Mouse (Mus musculus) MEL (cell line): ENCODE results near the gene Mrrf. TPM values are rescaled to one million over a fixed set of nuclear protein-coding genes. Genes with fewer than 3 reads are reported as not detected.

Experiments used
- DNase-seq: peaks from one replicate; pipeline ENCODE4 v3.0.0; 2011; ENCODE audit warnings: low read depth, low spot score
- H3K27ac ChIP-seq: 2 replicates; pipeline ENCODE4 v1.5.1; 2012; ENCODE audit warnings: low read depth, mild to moderate bottlenecking, control low read depth, low read length, moderate library complexity; ENCODE audit not compliant: control insufficient read depth
- H3K27me3 ChIP-seq, 2 experiments: fragments of 150-350 bp in 1 of 2; sonication (generic) in 1 of 2; 2 replicates each; pipeline ENCODE4 v1.6.1; 2012; ENCODE audit warnings: low read length in 2 of 2, mild to moderate bottlenecking in 2 of 2, improper control_type of control experiment in 1 of 2, moderate library complexity in 1 of 2; ENCODE audit not compliant: insufficient read depth in 2 of 2, control insufficient read depth in 1 of 2
- H3K36me3 ChIP-seq, 2 experiments: 2 replicates each; pipeline ENCODE4 v1.6.1; 2012 to 2014; ENCODE audit warnings: low read length in 2 of 2, improper control_type of control experiment in 1 of 2, inconsistent platforms in 1 of 2, mild to moderate bottlenecking in 1 of 2; ENCODE audit not compliant: insufficient read depth in 2 of 2, control insufficient read depth in 1 of 2
- H3K4me1 ChIP-seq, 2 experiments: fragments of 150-350 bp in 1 of 2; sonication (generic) in 1 of 2; 2 replicates each; pipeline ENCODE4 v1.6.1; 2012; ENCODE audit warnings: low read length in 2 of 2, improper control_type of control experiment in 1 of 2, mild to moderate bottlenecking in 1 of 2; ENCODE audit not compliant: insufficient read depth in 2 of 2, control insufficient read depth in 1 of 2
- H3K4me3 ChIP-seq, 2 experiments: fragments of 150-350 bp in 1 of 2; sonication (generic) in 1 of 2; 2 replicates each; pipeline ENCODE4 v1.5.1; 2012; ENCODE audit warnings: low read depth in 2 of 2, low read length in 2 of 2, mild to moderate bottlenecking in 2 of 2, moderate library complexity in 2 of 2, control low read depth in 1 of 2, improper control_type of control experiment in 1 of 2; ENCODE audit not compliant: control insufficient read depth in 1 of 2, insufficient read depth in 1 of 2
- H3K79me2 ChIP-seq: 2 replicates; pipeline ENCODE4 v1.6.1; 2012; ENCODE audit warnings: mild to moderate bottlenecking, low read length, moderate library complexity; ENCODE audit not compliant: control insufficient read depth, poor library complexity, insufficient read depth
- H3K9ac ChIP-seq: 2 replicates; pipeline ENCODE4 v1.6.1; 2012; ENCODE audit warnings: low read depth, mild to moderate bottlenecking, control low read depth, low read length, moderate library complexity; ENCODE audit not compliant: control insufficient read depth, poor library complexity, severe bottlenecking
- H3K9me3 ChIP-seq: fragments of 150-350 bp; sonication (generic); replicated peaks from 2 replicates; pipeline ENCODE4 v1.6.1; 2012; ENCODE audit warnings: mild to moderate bottlenecking, low read length, improper control_type of control experiment, moderate library complexity; ENCODE audit not compliant: insufficient read depth
- BHLHE40 ChIP-seq: IDR thresholded peaks from 2 replicates; pipeline ENCODE4 v1.6.1; 2012; ENCODE audit warnings: low read depth, mild to moderate bottlenecking, inconsistent platforms, low read length, improper control_type of control experiment, borderline replicate concordance
- CHD1 ChIP-seq: IDR thresholded peaks from 2 replicates; pipeline ENCODE4 v1.6.1; 2012; ENCODE audit warnings: low read depth, mild to moderate bottlenecking, inconsistent platforms, low read length, improper control_type of control experiment
- CHD2 ChIP-seq: IDR thresholded peaks from 2 replicates; pipeline ENCODE4 v1.6.1; 2011; ENCODE audit warnings: low read length, improper control_type of control experiment
- CTCF ChIP-seq, 3 experiments: IDR thresholded peaks in 2 of 3; conservative IDR thresholded peaks in 1 of 3; 2 replicates each; pipeline ENCODE4 v1.5.1; 2011 to 2012; ENCODE audit warnings: low read length in 3 of 3, low read depth in 2 of 3, mild to moderate bottlenecking in 2 of 3, improper control_type of control experiment in 1 of 3, inconsistent platforms in 1 of 3, mixed read lengths in 1 of 3, moderate library complexity in 1 of 3; ENCODE audit not compliant: control insufficient read depth in 1 of 3, insufficient read depth in 1 of 3, poor library complexity in 1 of 3, severe bottlenecking in 1 of 3
- E2F4 ChIP-seq: IDR thresholded peaks from 2 replicates; pipeline ENCODE4 v1.6.1; 2011; ENCODE audit warnings: low read depth, low read length, improper control_type of control experiment, borderline replicate concordance
- EP300 ChIP-seq, 2 experiments: IDR thresholded peaks; 2 replicates each; pipeline ENCODE4 v1.6.1; 2011; ENCODE audit warnings: improper control_type of control experiment in 2 of 2, low read length in 2 of 2, low read depth in 1 of 2, mild to moderate bottlenecking in 1 of 2
- GABPA ChIP-seq: IDR thresholded peaks from 2 replicates; pipeline ENCODE4 v1.6.1; 2012; ENCODE audit warnings: low read depth, mild to moderate bottlenecking, inconsistent platforms, low read length, improper control_type of control experiment, moderate library complexity
- GATA1 ChIP-seq: IDR thresholded peaks from 2 replicates; pipeline ENCODE4 v1.6.1; 2011; ENCODE audit warnings: low read depth, low read length, improper control_type of control experiment
- HCFC1 ChIP-seq: IDR thresholded peaks from 2 replicates; pipeline ENCODE4 v1.6.1; 2012; ENCODE audit warnings: low read depth, mild to moderate bottlenecking, inconsistent platforms, low read length, improper control_type of control experiment, moderate library complexity
- MXI1 ChIP-seq: IDR thresholded peaks from 2 replicates; pipeline ENCODE4 v1.6.1; 2011; ENCODE audit warnings: mild to moderate bottlenecking, low read depth, low read length, improper control_type of control experiment
- MYB ChIP-seq: IDR thresholded peaks from 2 replicates; pipeline ENCODE4 v1.6.1; 2011; ENCODE audit warnings: mild to moderate bottlenecking, low read depth, low read length, improper control_type of control experiment
- MYC ChIP-seq: IDR thresholded peaks from 2 replicates; pipeline ENCODE4 v1.6.1; 2011; ENCODE audit warnings: low read depth, mild to moderate bottlenecking, low read length, improper control_type of control experiment, moderate library complexity
- NRF1 ChIP-seq: IDR thresholded peaks from 2 replicates; pipeline ENCODE4 v1.6.1; 2014; ENCODE audit warnings: low read depth, mild to moderate bottlenecking, inconsistent platforms, low read length, improper control_type of control experiment, moderate library complexity; ENCODE audit not compliant: poor library complexity, insufficient read depth, severe bottlenecking
- POLR2A ChIP-seq, 2 experiments: IDR thresholded peaks; 2 replicates each; pipeline ENCODE4 v1.6.1; 2011 to 2012; ENCODE audit warnings: low read length in 2 of 2, mild to moderate bottlenecking in 2 of 2, control low read depth in 1 of 2, improper control_type of control experiment in 1 of 2, low read depth in 1 of 2, moderate library complexity in 1 of 2; ENCODE audit not compliant: control insufficient read depth in 1 of 2, insufficient read depth in 1 of 2, poor library complexity in 1 of 2
- POLR2AphosphoS2 ChIP-seq: IDR thresholded peaks from 2 replicates; pipeline ENCODE4 v1.6.1; 2011; ENCODE audit warnings: low read length, improper control_type of control experiment
- POLR2AphosphoS5 ChIP-seq: IDR thresholded peaks from 2 replicates; pipeline ENCODE4 v1.6.1; 2012; ENCODE audit warnings: low read depth, borderline replicate concordance, mild to moderate bottlenecking, inconsistent platforms, low read length, moderate library complexity, mixed read lengths
- RAD21 ChIP-seq: IDR thresholded peaks from 2 replicates; pipeline ENCODE4 v1.6.1; 2011; ENCODE audit warnings: mild to moderate bottlenecking, low read depth, low read length, improper control_type of control experiment
- RCOR1 ChIP-seq: IDR thresholded peaks from 2 replicates; pipeline ENCODE4 v1.6.1; 2012; ENCODE audit warnings: low read depth, mild to moderate bottlenecking, inconsistent platforms, low read length, improper control_type of control experiment
- SIN3A ChIP-seq: IDR thresholded peaks from 2 replicates; pipeline ENCODE4 v1.6.1; 2012; ENCODE audit warnings: low read length, improper control_type of control experiment, inconsistent platforms
- TAL1 ChIP-seq: IDR thresholded peaks from 2 replicates; pipeline ENCODE4 v1.6.1; 2012; ENCODE audit warnings: mild to moderate bottlenecking, inconsistent platforms, low read length, moderate library complexity, mixed read lengths
- TBP ChIP-seq: IDR thresholded peaks from 2 replicates; pipeline ENCODE4 v1.8.0; 2011; ENCODE audit warnings: low read depth, low read length, improper control_type of control experiment
- USF2 ChIP-seq, 2 experiments: IDR thresholded peaks; 2 replicates each; pipeline ENCODE4 v1.6.1; 2011 to 2012; ENCODE audit warnings: improper control_type of control experiment in 2 of 2, low read length in 2 of 2, borderline replicate concordance in 1 of 2, inconsistent platforms in 1 of 2, low read depth in 1 of 2, mild to moderate bottlenecking in 1 of 2; ENCODE audit not compliant: insufficient read depth in 1 of 2
- ZC3H11A ChIP-seq: IDR thresholded peaks from 2 replicates; pipeline ENCODE4 v1.6.1; 2012; ENCODE audit warnings: low read depth, mild to moderate bottlenecking, inconsistent platforms, low read length, improper control_type of control experiment
- ZNF384 ChIP-seq: IDR thresholded peaks from 2 replicates; pipeline ENCODE4 v1.6.1; 2012; ENCODE audit warnings: low read depth, mild to moderate bottlenecking, inconsistent platforms, low read length, improper control_type of control experiment
- polyA plus RNA-seq, 2 experiments: library from polyadenylated mRNA; stranded (reverse) in 1 of 2; unstranded in 1 of 2; fragments of >175 nt in 1 of 2; fragments of >200 nt in 1 of 2; gene quantifications; 2 replicates each; pipeline versions ENCODE4 v1.2.1 to v1.2.4; 2012; ENCODE audit warnings: low replicate concordance in 2 of 2, low read depth in 1 of 2; ENCODE audit not compliant: insufficient read length in 2 of 2, insufficient read depth in 1 of 2, missing spikeins in 1 of 2
- total RNA-seq: library from RNA; depleted of rRNA; stranded (reverse); fragments of 300-350 nt; gene quantifications from 2 replicates; pipeline ENCODE4 v1.2.3, GENCODE M21; 2012

The Mrrf gene
- total and polyA plus RNA-seq, 3 experiments = 28.0 to 31.2 TPM; not detected in 1

DNA sequence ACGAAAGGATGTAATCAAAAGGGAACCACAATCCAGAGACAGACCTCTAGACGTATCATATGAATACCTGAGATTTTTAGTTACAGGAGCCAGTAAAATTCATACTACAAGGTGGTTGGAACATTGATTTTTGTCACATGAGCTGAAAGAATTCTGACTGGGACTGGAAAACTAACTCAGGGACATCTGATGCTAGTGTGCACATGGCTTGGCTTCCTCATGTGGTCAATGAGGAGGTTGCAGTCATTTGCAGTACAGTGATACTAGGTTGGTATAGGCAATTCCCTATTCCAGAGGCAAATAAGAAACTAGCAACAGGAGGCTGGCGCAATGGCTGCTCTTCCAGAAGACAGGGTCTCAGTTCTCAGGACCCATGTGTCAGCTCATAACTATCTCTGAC is 23.6 kb upstream of the Mrrf start:
- no peak for DNase-seq
- TF ChIP-seq ZC3H11A = no peak
- no peak for TF ChIP-seq POLR2AphosphoS5
- TF ChIP-seq MXI1 = no peak
- no peak for TF ChIP-seq ZNF384
- TF ChIP-seq EP300 (IDR thresholded peaks at IDR 0.05; ENCODE audit: low read depth in 1 of 2, low read length in 2 of 2) = no peak
- no peak for TF ChIP-seq MYC
- TF ChIP-seq HCFC1 = no peak
- no peak for TF ChIP-seq NRF1
- no peak for TF ChIP-seq USF2 (IDR thresholded peaks at IDR 0.05; ENCODE audit: borderline replicate concordance in 1 of 2, insufficient read depth in 1 of 2, low read depth in 1 of 2, low read length in 2 of 2)
- no peak for TF ChIP-seq POLR2AphosphoS2
- TF ChIP-seq RCOR1 = no peak
- no peak for TF ChIP-seq CTCF (IDR thresholded peaks at IDR 0.05 in 2 of 3, conservative IDR thresholded peaks at IDR 0.05 in 1 of 3; ENCODE audit: control insufficient read depth in 1 of 3, insufficient read depth in 1 of 3, low read depth in 2 of 3, low read length in 3 of 3, poor library complexity in 1 of 3, severe bottlenecking in 1 of 3)
- no peak for TF ChIP-seq CHD2
- no peak for TF ChIP-seq TBP
- no peak for TF ChIP-seq TAL1
- TF ChIP-seq RAD21 = no peak
- TF ChIP-seq GATA1 = no peak
- no peak for TF ChIP-seq BHLHE40
- TF ChIP-seq POLR2A (IDR thresholded peaks at IDR 0.05; ENCODE audit: control insufficient read depth in 1 of 2, insufficient read depth in 1 of 2, low read depth in 1 of 2, low read length in 2 of 2, poor library complexity in 1 of 2) = no peak
- H3K9me3 ChIP-seq = no peaks in the 10 kb centered on the region
- no peaks in the 10 kb centered on the region for H3K27me3 ChIP-seq
- no peak overlapping the region for H3K9ac ChIP-seq
- no peak overlapping the region for H3K27ac ChIP-seq
- no peaks in the 10 kb centered on the region for H3K79me2 ChIP-seq
- no peak overlapping the region for H3K4me3 ChIP-seq
- H3K36me3 ChIP-seq = peaks cover 0 to 3% of the 10 kb centered on the region in 2 experiments; a peak in 1 of 4 replicates
- no peaks in the 10 kb centered on the region for H3K4me1 ChIP-seq

DNA sequence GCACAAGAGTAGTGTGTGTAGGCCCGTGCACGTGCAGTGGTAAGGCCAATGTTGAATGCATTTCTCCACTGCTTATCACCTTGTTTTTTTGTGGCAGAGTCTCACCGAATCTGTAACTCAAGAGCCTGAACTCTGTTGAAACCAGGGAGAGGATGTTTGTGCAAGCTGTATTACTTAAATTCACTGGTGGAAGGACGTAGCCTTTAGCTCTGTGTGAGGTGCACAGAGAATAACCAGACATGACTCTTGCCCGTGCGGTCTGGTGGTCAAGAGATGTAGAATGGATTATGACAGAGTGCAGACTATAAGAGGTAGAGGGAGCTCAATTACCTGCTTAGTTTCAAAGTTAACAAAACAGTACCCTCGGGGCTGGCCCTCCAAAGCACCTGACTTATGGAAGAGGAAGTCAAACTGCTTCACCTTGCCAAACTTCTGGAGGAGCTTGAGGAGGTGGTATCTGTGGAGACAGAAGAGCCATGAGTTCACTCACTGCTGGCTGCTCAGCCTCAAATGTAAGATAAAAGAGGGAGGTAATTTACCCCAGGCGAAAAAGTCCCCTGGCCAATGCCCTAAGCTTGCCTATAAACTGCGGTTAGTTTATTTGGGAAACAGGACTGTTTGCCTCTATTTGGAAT is 9.3 kb upstream of the Mrrf start:
- Histone ChIP-seq H3K9ac (no peak overlapping the region), H3K27me3 (no peaks in the 10 kb centered on the region), H3K9me3 (no peaks in the 10 kb centered on the region), H3K4me3 (no peak overlapping the region), H3K27ac (no peak overlapping the region), H3K4me1 (no peaks in the 10 kb centered on the region; a peak in 1 of 4 replicates), H3K36me3 (peaks cover 0 to 17% of the 10 kb centered on the region in 2 experiments; a peak in 3 of 4 replicates), H3K79me2 (no peaks in the 10 kb centered on the region)
- peak; percentile 51 for DNase-seq
- TF ChIP-seq CHD2 (no peak), POLR2AphosphoS2 (no peak), HCFC1 (no peak), SIN3A (no peak), BHLHE40 (no peak), TAL1 (no peak), GABPA (no peak), RCOR1 (no peak), CHD1 (no peak), ZNF384 (no peak), CTCF (IDR thresholded peaks at IDR 0.05 in 2 of 3, conservative IDR thresholded peaks at IDR 0.05 in 1 of 3; ENCODE audit: control insufficient read depth in 1 of 3, insufficient read depth in 1 of 3, low read depth in 2 of 3, low read length in 3 of 3, poor library complexity in 1 of 3, severe bottlenecking in 1 of 3) (no peak), TBP (no peak), MYB (no peak), ZC3H11A (no peak), EP300 (IDR thresholded peaks at IDR 0.05; ENCODE audit: low read depth in 1 of 2, low read length in 2 of 2) (no peak), POLR2A (IDR thresholded peaks at IDR 0.05; ENCODE audit: control insufficient read depth in 1 of 2, insufficient read depth in 1 of 2, low read depth in 1 of 2, low read length in 2 of 2, poor library complexity in 1 of 2) (no peak), E2F4 (no peak), MXI1 (no peak), POLR2AphosphoS5 (no peak)
